Mouse (Mus musculus) testis, postnatal 10 days (tissue): Measurements from ENCODE around the gene Commd4.
A peak's percentile ranks its signal among the peaks of the same experiment; 100 is the strongest.
"Not testable (repeated sequence)": the region's sequence is repeated elsewhere in the genome, so short reads cannot be mapped to it uniquely, and the experiment has no call there.

Experiments used
- DNase-seq: peaks from one replicate; pipeline ENCODE4 v3.0.0; 2021; ENCODE audit warnings: low spot score

Gene Commd4

GRCm38 (mm10) chr9:57158013-57158470 lies at the start of gene Commd4:
Gene Commd4, minus strand, starts transcription at chr9:57158331.
- DNase-seq, result peak; percentile 91

GRCm38 (mm10) chr9:57206896-57207295 lies 48.8 kb upstream of the Commd4 start:
- DNase-seq, result no peak

- DNase-seq, result not testable (repeated sequence)
These were observed 45.4 kb upstream of the Commd4 start for GRCm38 (mm10) chr9:57203571-57203970.

- no peak for DNase-seq
These were observed 44.9 kb upstream of the Commd4 start for GRCm38 (mm10) chr9:57202981-57203380.

- DNase-seq, result no peak
These were observed 39.3 kb upstream of the Commd4 start for GRCm38 (mm10) chr9:57197414-57197813.

- no peak for DNase-seq
These were observed 38.6 kb upstream of the Commd4 start for GRCm38 (mm10) chr9:57196708-57197107.

GRCm38 (mm10) chr9:57168411-57168810 lies 10.3 kb upstream of the Commd4 start:
- DNase-seq, result no peak

GRCm38 (mm10) chr9:57166173-57166572 lies 8.0 kb upstream of the Commd4 start:
- DNase-seq, result no peak

GRCm38 (mm10) chr9:57163137-57163536 lies 5.0 kb upstream of the Commd4 start:
- peak; percentile 22 for DNase-seq

GRCm38 (mm10) chr9:57162496-57162895 lies 4.4 kb upstream of the Commd4 start:
- peak; percentile 41 for DNase-seq

GRCm38 (mm10) chr9:57158506-57158905 lies 375 bp upstream of the Commd4 start:
- DNase-seq, result no peak

- peak; percentile 30 for DNase-seq
These were observed 632 bp downstream of the Commd4 start for GRCm38 (mm10) chr9:57157499-57157898.

GRCm38 (mm10) chr9:57156823-57157222 lies 1.3 kb downstream of the Commd4 start:
- DNase-seq, result no peak

GRCm38 (mm10) chr9:57156383-57156782 lies 1.7 kb downstream of the Commd4 start:
- no peak for DNase-seq

GRCm38 (mm10) chr9:57152331-57152730 lies 5.8 kb downstream of the Commd4 start:
- peak; percentile 32 for DNase-seq

GRCm38 (mm10) chr9:57150192-57150591 lies 7.9 kb downstream of the Commd4 start:
- DNase-seq, result peak; percentile 22

GRCm38 (mm10) chr9:57149021-57149420 lies 9.1 kb downstream of the Commd4 start:
- DNase-seq, result no peak

- peak; percentile 78 for DNase-seq
These were observed 9.8 kb downstream of the Commd4 start, which contains the start of gene Neil1 for GRCm38 (mm10) chr9:57148144-57148878. Gene Neil1, minus strand, starts transcription at chr9:57148305.

- DNase-seq, result peak; percentile 42
These were observed 10.7 kb downstream of the Commd4 start for GRCm38 (mm10) chr9:57147205-57148143.

GRCm38 (mm10) chr9:57146451-57147066 lies 11.6 kb downstream of the Commd4 start:
- DNase-seq, result peak; percentile 46

GRCm38 (mm10) chr9:57144830-57145229 lies 13.3 kb downstream of the Commd4 start:
- no peak for DNase-seq

GRCm38 (mm10) chr9:57143212-57143611 lies 14.9 kb downstream of the Commd4 start:
- no peak for DNase-seq
